Mouse (Mus musculus) spleen, adult 2 months (tissue): ENCODE results near the gene Olfr71.

Experiments used
- CTCF ChIP-seq: fragments of 200-500 bp; IDR thresholded peaks from 2 replicates; pipeline ENCODE4 v1.5.1; 2011; ENCODE audit warnings: mild to moderate bottlenecking, inconsistent platforms; ENCODE audit not compliant: insufficient read depth, insufficient read length, insufficient replicate concordance; ENCODE audit errors: extremely low read depth
- POLR2A ChIP-seq: fragments of 200-500 bp; IDR thresholded peaks from 2 replicates; pipeline ENCODE4 v1.6.1; 2011; ENCODE audit warnings: low read depth, low read length, inconsistent platforms

DNA sequence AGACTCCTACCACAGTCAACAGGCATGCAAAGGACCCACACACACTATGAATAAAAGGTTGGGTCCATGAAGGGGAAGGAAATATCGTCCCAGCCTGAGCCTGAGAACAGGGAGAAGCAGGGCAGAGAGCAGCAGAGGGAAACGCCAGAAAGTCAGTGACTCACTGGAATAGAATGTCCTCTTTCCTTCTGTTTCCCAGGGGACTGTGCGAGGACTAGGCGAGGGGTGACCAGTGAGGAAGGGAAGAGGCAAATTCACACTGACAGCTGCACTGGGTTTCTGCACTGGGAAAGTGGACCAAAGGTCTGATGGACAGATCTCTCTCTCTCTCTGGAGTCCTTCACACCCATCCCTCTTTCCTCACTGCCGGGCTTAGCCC is 18.5 kb upstream of the Olfr71 start:
- TF ChIP-seq CTCF (no peak), POLR2A (no peak)
